Comparison of ENCODE assay signal across 22 mouse cellular contexts in genomic region chr11:117796954-117797353, GRCm38 (mm10). TPM values are rescaled to one million over a fixed set of nuclear protein-coding genes. Genes with fewer than 3 reads are reported as not detected.
DNase-seq lines count a peak whose midpoint lies in the region; ATAC-seq lines count a peak whose summit lies in the region.
"Had no signal": no experiment of that assay in that cellular context is flagged by ENCODE, and none has a peak within 500 bp of the region (broad histone marks: within the 10 kb centered on the region; RNA-seq: fewer than 3 reads in every experiment).

No protein-coding gene starts in this region.

- H3K4me3 ChIP-seq in embryonic facial prominence, embryonic 10.5 days, result no peak overlapping the region
- peak overlapping the region; percentile 80 for H3K4me3 ChIP-seq in liver, embryonic 13.5 days (replicated peaks)
- H3K4me3 ChIP-seq: embryonic facial prominence, embryonic 13.5 days; layer of hippocampus, adult 2 months; limb, embryonic 15.5 days had no signal

- intact Hi-C loops in left cerebral cortex, postnatal 36 days (cut with DNase I), result no loop called here

- WGBS in embryonic facial prominence, embryonic 10.5 days, result 43% methylated on average over 5 of the region's 5 CpGs
- WGBS in liver, embryonic 13.5 days (ENCODE audit: insufficient replicate concordance), result 20% methylated on average over 5 of the region's 5 CpGs

- H3K4me1 ChIP-seq in embryonic facial prominence, embryonic 10.5 days, result peaks cover 48% of the 10 kb centered on the region
- peaks cover 96% of the 10 kb centered on the region for H3K4me1 ChIP-seq in liver, embryonic 13.5 days (replicated peaks)

- peak; percentile 30 for DNase-seq in thymus, postnatal 14 days
- DNase-seq in thymus, postnatal 10 days (ENCODE audit: low spot score in 2 of 2), result no peak
- DNase-seq in embryonic facial prominence, embryonic 10.5 days (ENCODE audit: low spot score), result no peak
- no peak for DNase-seq in liver, embryonic 13.5 days
- no peak for DNase-seq in neural tube, embryonic 10.5 days (ENCODE audit: extremely low spot score, low spot score)
- DNase-seq in left cerebral cortex, postnatal 36 days (ENCODE audit: low spot score in 2 of 2), result no peak
- DNase-seq: adrenal gland, postnatal 14 days; cerebellum, adult 8-10 months; gastrocnemius, postnatal 14 days; heart, postnatal 36 days; kidney, adult 18-20 months; kidney, postnatal 10 days; lung, postnatal 14 days; right cerebral cortex, postnatal 25 days had no signal

- peak overlapping the region; percentile 81 for H3K4me2 ChIP-seq in liver, embryonic 13.5 days
- H3K4me2 ChIP-seq: embryonic facial prominence, embryonic 13.5 days; limb, embryonic 15.5 days had no signal

- peak overlapping the region; percentile 95 for H3K9ac ChIP-seq in liver, embryonic 13.5 days
- H3K9ac ChIP-seq: embryonic facial prominence, embryonic 13.5 days; limb, embryonic 15.5 days had no signal

- H3K9me3 ChIP-seq in embryonic facial prominence, embryonic 10.5 days, result no peaks in the 10 kb centered on the region
- H3K9me3 ChIP-seq in liver, embryonic 13.5 days (replicated peaks), result no peaks in the 10 kb centered on the region
- H3K9me3 ChIP-seq: forebrain, embryonic 10.5 days; limb, embryonic 15.5 days had no signal

- no peak for ATAC-seq in liver, embryonic 13.5 days (ENCODE audit: low read depth)
- no peak for ATAC-seq in activated CD4-positive, CD25-positive, alpha-beta regulatory T cell, adult 4 months
- ATAC-seq: hindbrain, postnatal 0 days had no signal

- peaks cover 22% of the 10 kb centered on the region for H3K27me3 ChIP-seq in embryonic facial prominence, embryonic 10.5 days (replicated peaks; ENCODE audit: low read depth, poor library complexity, severe bottlenecking)
- H3K27me3 ChIP-seq in liver, embryonic 13.5 days, result no peaks in the 10 kb centered on the region
- H3K27me3 ChIP-seq: embryonic facial prominence, embryonic 13.5 days; limb, embryonic 15.5 days had no signal

- H3K27ac ChIP-seq in embryonic facial prominence, embryonic 10.5 days (replicated peaks), result peak overlapping the region; percentile 54; the same call in 1 of the 2 replicates
- peak overlapping the region; percentile 99 for H3K27ac ChIP-seq in liver, embryonic 13.5 days
- H3K27ac ChIP-seq: embryonic facial prominence, embryonic 13.5 days; hindbrain, postnatal 0 days; layer of hippocampus, adult 2 months; limb, embryonic 15.5 days had no signal

- H3K36me3 ChIP-seq in embryonic facial prominence, embryonic 10.5 days (replicated peaks), result no peaks in the 10 kb centered on the region
- H3K36me3 ChIP-seq in liver, embryonic 13.5 days, result peaks cover 32% of the 10 kb centered on the region
- H3K36me3 ChIP-seq: embryonic facial prominence, embryonic 13.5 days; forebrain, embryonic 10.5 days; limb, embryonic 15.5 days had no signal

RNA-seq across cellular contexts. Expression of gene 6030468B19Rik, which starts 0.5 kb away (rescaled TPM):
- 0.69 and 1.4 TPM in 2 replicates for polyA plus RNA-seq in embryonic facial prominence, embryonic 10.5 days (2016; fragmentation: Nextera tagmentation; extraction: Ambion mirVana)
- 78.8 and 85.7 TPM in 2 replicates for polyA plus RNA-seq in liver, embryonic 13.5 days (2015; fragmentation: Nextera tagmentation; extraction: Ambion mirVana)
- total RNA-seq in left cerebral cortex, postnatal 36 days (2021), result not detected
- 1 to 10 TPM; 1.3 to 1.9 TPM for polyA plus RNA-seq in activated CD4-positive, CD25-positive, alpha-beta regulatory T cell, adult 4 months (2017; shearing (Covaris generic))
- total RNA-seq: gastrocnemius, postnatal 14 days; heart, adult 8-10 months; heart, postnatal 36 days; hindbrain, postnatal 0 days had no signal
- polyA plus RNA-seq: embryonic facial prominence, embryonic 13.5 days; hindbrain, postnatal 0 days; neural tube, embryonic 14.5 days had no signal

RNA-seq across cellular contexts. Expression of gene Gm20708, which starts 12.5 kb away (rescaled TPM):
- 0.28 and 0.41 TPM in 2 replicates for polyA plus RNA-seq in embryonic facial prominence, embryonic 10.5 days (2016; fragmentation: Nextera tagmentation; extraction: Ambion mirVana)
- 0.30 TPM in 1 of 2 replicates, not detected in the other for polyA plus RNA-seq in liver, embryonic 13.5 days (2015; fragmentation: Nextera tagmentation; extraction: Ambion mirVana)
- 1 to 10 TPM; 1.4 to 2.2 TPM for total RNA-seq in left cerebral cortex, postnatal 36 days (2021)
- 1 to 10 TPM; 3.8 to 5.6 TPM for polyA plus RNA-seq in activated CD4-positive, CD25-positive, alpha-beta regulatory T cell, adult 4 months (2017; shearing (Covaris generic))
- total RNA-seq: hindbrain, postnatal 0 days had no signal

RNA-seq across cellular contexts. Expression of gene Syngr2, which starts 12.5 kb away (rescaled TPM):
- polyA plus RNA-seq in embryonic facial prominence, embryonic 10.5 days (2016; fragmentation: Nextera tagmentation; extraction: Ambion mirVana), result 27.7 and 29.9 TPM in 2 replicates
- polyA plus RNA-seq in liver, embryonic 13.5 days (2015; fragmentation: Nextera tagmentation; extraction: Ambion mirVana), result 50.5 and 55.3 TPM in 2 replicates
- total RNA-seq in left cerebral cortex, postnatal 36 days (2021), result 10 to 100 TPM; 10.1 to 10.2 TPM
- 100 to 1,000 TPM in 1 of 2 experiments, 10 to 100 TPM in 1; 76.0 to 131 TPM for polyA plus RNA-seq in activated CD4-positive, CD25-positive, alpha-beta regulatory T cell, adult 4 months (2017; shearing (Covaris generic))

RNA-seq across cellular contexts. Expression of gene Tmc6, which starts 15.0 kb away (rescaled TPM):
- 16.6 and 19.8 TPM in 2 replicates for polyA plus RNA-seq in embryonic facial prominence, embryonic 10.5 days (2016; fragmentation: Nextera tagmentation; extraction: Ambion mirVana)
- polyA plus RNA-seq in liver, embryonic 13.5 days (2015; fragmentation: Nextera tagmentation; extraction: Ambion mirVana), result 53.0 and 53.7 TPM in 2 replicates
- 1 to 10 TPM; 4.5 to 8.9 TPM for total RNA-seq in left cerebral cortex, postnatal 36 days (2021)
- polyA plus RNA-seq in activated CD4-positive, CD25-positive, alpha-beta regulatory T cell, adult 4 months (2017; shearing (Covaris generic)), result 100 to 1,000 TPM in 1 of 2 experiments, 10 to 100 TPM in 1; 88.2 to 107 TPM

RNA-seq across cellular contexts. Expression of gene Tmc8, which starts 15.1 kb away (rescaled TPM):
- polyA plus RNA-seq in embryonic facial prominence, embryonic 10.5 days (2016; fragmentation: Nextera tagmentation; extraction: Ambion mirVana), result 1.2 and 1.4 TPM in 2 replicates
- polyA plus RNA-seq in liver, embryonic 13.5 days (2015; fragmentation: Nextera tagmentation; extraction: Ambion mirVana), result 16.0 and 16.2 TPM in 2 replicates
- under 1 TPM; 0.62 to 0.68 TPM for total RNA-seq in left cerebral cortex, postnatal 36 days (2021)
- polyA plus RNA-seq in activated CD4-positive, CD25-positive, alpha-beta regulatory T cell, adult 4 months (2017; shearing (Covaris generic)), result 10 to 100 TPM; 26.8 to 45.3 TPM

Comparison
In these comparisons a context has a peak if more than half of its experiments do, and no peak if none do; other contexts are left out.
1. RNA of gene 6030468B19Rik, which starts 0.5 kb away (polyA plus RNA-seq): 78.8 to 85.7 TPM in liver, embryonic 13.5 days; 1.3 to 1.9 TPM in activated CD4-positive, CD25-positive, alpha-beta regulatory T cell, adult 4 months and 0.69 to 1.4 TPM in embryonic facial prominence, embryonic 10.5 days; every median in the first group is over 10 times any median in the second.